Mouse (Mus musculus) mouse embryonic stem cell (cell line): ENCODE measurements around the gene Nsdhl.

Source experiments
- in situ Hi-C, 2 experiments: fragments of 300-500 bp; cut with MboI; formaldehyde crosslinking; loops; 1 replicate in 1 of 2; 3 replicates in 1 of 2; pipeline ENCODE4 v1.14.3; 2019 to 2020; ENCODE audit warnings: low sequenced_read_pairs in 2 of 2, low pct_unique_long_range_greater_than_20kb in 1 of 2, mixed read lengths in 1 of 2; ENCODE audit not compliant: unreplicated experiment in 1 of 2

The Nsdhl gene

GRCm38 (mm10) chrX:72917884-72918681 lies at the start of gene Nsdhl, which contains the start of gene Cetn2:
Gene Nsdhl, plus strand, starts transcription at chrX:72918557.
Gene Cetn2, minus strand, starts transcription at chrX:72918411.
- in situ Hi-C loops = no loop called here

- in situ Hi-C loops = no loop called here
Observed at GRCm38 (mm10) chrX:72895388-72896054, 22.8 kb upstream of the Nsdhl start.

DNA sequence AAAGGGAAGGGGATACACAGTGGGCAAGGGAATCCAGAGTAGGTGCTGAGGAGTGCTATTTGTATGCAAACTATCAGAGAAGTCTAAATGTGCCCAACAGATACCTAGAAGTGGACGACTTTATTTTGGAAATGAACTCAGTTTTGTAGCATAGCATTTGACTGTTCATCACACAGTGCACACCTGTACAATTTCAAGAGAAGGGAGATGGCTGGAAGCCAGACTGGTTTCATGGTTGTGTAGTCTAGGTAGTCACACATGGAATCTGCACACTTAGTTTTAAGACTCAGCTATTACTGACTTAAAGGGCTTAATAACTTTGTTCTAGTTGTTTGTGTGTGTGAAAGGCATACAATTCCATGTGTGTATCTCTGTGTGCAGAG lies 22.3 kb upstream of the Nsdhl start:
- in situ Hi-C loops = no loop called here

GRCm38 (mm10) chrX:72902530-72902929 lies 15.8 kb upstream of the Nsdhl start:
- in situ Hi-C loops = no loop called here

- in situ Hi-C loops = no loop called here
Observed at GRCm38 (mm10) chrX:72907619-72908403, 10.5 kb upstream of the Nsdhl start.

DNA sequence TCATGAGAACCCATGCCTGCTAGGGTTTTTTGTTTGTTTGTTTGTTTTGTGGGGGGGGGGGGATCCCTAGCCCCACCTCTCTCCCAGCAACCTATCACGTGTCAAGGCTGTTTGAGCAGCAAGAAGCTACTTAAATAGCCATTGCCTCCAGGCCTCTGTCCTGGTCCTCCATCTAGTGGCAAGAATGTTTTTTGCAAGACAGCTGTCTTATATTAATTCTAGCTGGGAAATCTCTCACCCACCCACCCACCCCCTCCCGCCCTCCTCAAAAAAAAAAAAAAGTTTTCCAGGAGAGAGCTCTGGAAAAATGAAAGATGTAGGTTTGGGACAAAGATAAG lies 10.0 kb upstream of the Nsdhl start:
- in situ Hi-C loops = no loop called here

DNA sequence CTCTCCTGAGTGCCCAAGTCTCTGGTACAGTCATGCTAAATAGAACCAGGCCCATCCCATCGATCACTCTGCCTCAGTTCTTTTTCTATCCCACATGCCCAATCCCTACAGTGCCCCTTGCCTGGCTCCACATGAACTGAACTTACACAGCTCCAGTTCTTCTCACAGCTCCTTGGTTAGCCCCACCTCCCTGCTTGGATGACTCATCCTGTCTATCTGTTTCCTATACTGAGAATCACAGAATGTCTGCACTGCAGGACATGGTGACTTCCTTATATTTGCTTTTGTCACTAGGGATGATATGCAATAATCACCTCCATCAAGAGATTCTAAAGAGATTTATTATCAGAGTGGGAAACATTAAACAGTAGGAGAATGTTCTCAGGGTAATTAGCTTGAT lies 6.7 kb upstream of the Nsdhl start:
- in situ Hi-C loops = no loop called here

- in situ Hi-C loops = no loop called here
Observed at GRCm38 (mm10) chrX:72918682-72919059, 314 bp downstream of the Nsdhl start.

DNA sequence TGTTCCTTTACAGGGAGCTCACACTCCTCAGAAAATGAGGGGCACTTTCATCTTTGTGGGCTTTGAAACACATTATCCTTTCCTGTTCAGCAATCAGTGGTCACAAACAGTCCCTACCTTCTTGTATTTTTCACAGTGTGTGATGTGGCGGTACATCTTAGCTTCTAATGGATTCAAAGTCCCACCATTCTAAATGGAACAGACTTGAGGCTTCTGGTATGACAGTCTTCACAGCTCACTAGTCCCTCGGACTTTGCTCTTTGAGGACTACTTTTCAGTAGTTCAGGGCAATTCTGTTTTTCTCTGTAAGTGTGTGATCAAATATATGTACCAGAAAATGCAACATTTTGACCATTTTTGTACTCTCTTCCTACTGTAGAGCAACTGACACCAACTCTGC lies 3.0 kb downstream of the Nsdhl start:
- in situ Hi-C loops = no loop called here

- in situ Hi-C loops = no loop called here
Observed at GRCm38 (mm10) chrX:72953464-72953863, 35.1 kb downstream of the Nsdhl start.

- in situ Hi-C loops = no loop called here
Observed at GRCm38 (mm10) chrX:72956486-72956885, 38.1 kb downstream of the Nsdhl start.

DNA sequence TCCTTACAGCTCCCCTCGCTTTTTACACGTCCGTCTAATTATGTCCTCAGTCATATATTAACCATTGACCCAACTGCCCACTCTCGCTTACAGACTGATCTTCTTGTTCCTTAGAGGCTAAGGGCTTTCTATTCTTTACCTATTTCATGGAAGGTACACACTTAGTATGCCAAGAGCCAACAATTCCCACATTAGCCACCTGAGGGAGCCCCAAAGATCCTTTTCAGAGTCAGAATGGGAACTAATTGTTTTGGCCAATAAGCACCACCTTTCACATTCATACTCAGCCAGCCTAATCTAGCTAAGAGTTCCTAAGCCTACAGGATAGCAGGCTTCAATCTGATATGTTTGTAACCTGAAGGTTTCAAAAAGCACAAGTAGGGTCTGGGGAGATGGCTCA lies 42.1 kb downstream of the Nsdhl start:
- in situ Hi-C loops = no loop called here

DNA sequence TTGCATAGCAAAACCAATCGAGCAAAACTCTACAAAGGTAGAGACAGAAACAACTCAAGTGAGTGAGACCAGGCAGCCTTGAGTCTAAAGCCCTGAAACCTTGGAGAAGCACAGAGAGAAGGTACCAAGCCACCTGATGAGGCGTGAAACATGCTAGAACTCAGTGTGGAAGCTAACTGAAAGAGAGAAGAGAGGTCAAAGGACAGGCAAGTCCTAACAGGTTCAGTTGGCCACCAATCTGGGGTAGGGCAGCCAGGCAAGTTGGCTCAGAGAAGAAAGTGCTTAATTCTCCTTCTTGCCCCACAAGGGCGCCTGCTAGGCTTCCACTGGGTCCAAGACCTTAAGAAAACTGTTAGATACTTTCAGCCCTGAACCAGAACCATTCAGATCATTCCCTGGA lies 43.2 kb downstream of the Nsdhl start:
- in situ Hi-C loops = no loop called here

DNA sequence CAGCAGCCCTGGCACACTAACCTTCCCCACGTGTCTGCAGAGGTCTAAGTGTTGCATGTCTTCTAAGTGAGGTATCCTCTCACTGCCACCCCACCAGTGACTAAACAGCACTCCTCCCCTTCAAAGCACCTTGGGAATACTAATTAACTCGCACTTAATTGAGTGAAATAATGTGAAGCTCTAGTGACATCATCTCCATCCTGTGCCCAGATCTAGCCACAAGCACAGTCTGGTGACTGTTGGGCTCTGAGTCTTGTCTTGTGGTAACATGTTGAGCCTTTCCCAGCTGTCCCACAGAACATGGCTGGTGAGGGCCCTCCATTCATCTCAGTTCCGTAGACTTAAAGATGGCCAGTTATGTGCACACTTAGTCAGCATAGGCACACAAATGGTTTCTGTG lies 44.4 kb downstream of the Nsdhl start:
- in situ Hi-C loops = no loop called here

- in situ Hi-C loops = no loop called here
Observed at GRCm38 (mm10) chrX:72982831-72983230, 64.5 kb downstream of the Nsdhl start.

GRCm38 (mm10) chrX:72985607-72986006 lies 67.2 kb downstream of the Nsdhl start:
- in situ Hi-C loops = no loop called here

DNA sequence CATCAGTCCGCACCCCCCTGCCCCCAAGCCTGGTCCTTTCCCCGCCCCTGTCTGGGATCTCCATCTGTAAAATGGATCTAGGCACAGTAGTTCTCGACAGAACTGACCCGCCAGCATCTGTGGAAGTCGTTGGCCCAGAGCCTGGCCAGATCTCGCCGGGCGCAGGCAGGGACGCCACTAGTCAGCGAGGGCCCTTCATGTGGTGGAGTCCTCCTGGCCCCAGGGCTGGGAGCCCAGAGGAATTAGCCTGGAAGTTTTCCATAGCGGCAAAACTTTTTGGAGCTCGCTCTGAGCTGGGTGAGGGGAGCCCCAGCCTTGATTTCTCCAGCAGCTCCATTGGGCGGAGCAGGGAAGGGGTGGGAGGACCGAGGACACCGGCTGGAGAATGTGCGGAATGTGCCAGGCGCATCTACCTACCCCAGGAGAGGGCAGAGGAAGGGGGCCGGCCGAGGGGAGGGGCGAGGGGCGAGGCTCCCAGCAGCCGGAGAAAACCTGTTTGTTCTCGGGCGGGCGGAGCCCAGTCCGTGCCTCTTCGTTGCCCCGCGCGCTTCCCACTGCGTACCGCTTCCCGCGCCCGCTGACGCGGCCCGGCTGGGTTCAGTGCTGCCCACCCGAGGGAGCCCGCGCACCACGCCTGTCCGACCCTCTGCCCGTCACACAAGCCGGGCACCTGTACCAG lies 68.6 kb downstream of the Nsdhl start, which contains the start of gene Zfp185:
Gene Zfp185, plus strand, starts transcription at position 499 of the 679 bp plus-strand sequence.
- in situ Hi-C loops = no loop called here

GRCm38 (mm10) chrX:72987520-72987905 lies 69.2 kb downstream of the Nsdhl start:
- in situ Hi-C loops = no loop called here

DNA sequence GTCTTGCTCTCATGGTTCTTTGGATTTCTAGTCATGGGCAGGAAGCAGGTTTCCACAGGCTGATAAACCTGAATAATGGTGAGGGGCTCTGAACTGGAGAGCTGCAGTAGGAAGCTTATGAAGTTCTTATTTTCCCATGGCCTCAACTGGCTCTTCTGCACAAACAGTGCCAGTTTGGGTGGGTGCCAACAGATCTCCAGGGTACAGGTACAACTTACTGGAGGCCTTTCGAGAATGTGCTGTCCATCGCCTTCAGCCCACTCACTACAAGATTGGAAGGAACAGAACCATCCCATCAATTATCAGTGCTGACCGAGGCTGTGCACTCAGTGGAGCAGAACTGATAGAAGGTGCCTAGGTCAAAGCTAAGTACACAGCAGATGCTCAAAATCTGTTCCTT lies 70.1 kb downstream of the Nsdhl start:
- in situ Hi-C loops = no loop called here
